In genomic region chr2:131096101-131096795, GRCm38 (mm10) we compare ENCODE assay signal across 7 mouse cellular contexts. TPM values are rescaled to one million over a fixed set of nuclear protein-coding genes. Genes with fewer than 3 reads are reported as not detected.
DNase-seq lines count a peak whose midpoint lies in the region; ATAC-seq and TF ChIP-seq lines count a peak whose summit lies in the region.

No protein-coding gene starts in this region.

- WGBS in embryonic facial prominence, embryonic 15.5 days: 7% methylated on average over 9 of the region's 9 CpGs
- 7% methylated on average over 9 of the region's 9 CpGs for WGBS in limb, embryonic 14.5 days

- peaks cover 2% of the 10 kb centered on the region in 2 experiments; a peak in 3 of 4 replicates for H3K4me1 ChIP-seq in CH12.LX (ENCODE audit: control insufficient read depth in 1 of 2, insufficient read depth in 2 of 2)
- H3K4me1 ChIP-seq in embryonic facial prominence, embryonic 15.5 days: peaks cover 9% of the 10 kb centered on the region
- H3K4me1 ChIP-seq in limb, embryonic 14.5 days (ENCODE audit: control insufficient read depth, insufficient read depth, low read length): peaks cover 9% of the 10 kb centered on the region

- peaks cover 3% of the 10 kb centered on the region for H3K27me3 ChIP-seq in CH12.LX (replicated peaks)
- no peaks in the 10 kb centered on the region for H3K27me3 ChIP-seq in embryonic facial prominence, embryonic 15.5 days
- no peaks in the 10 kb centered on the region for H3K27me3 ChIP-seq in limb, embryonic 14.5 days (ENCODE audit: control insufficient read depth, insufficient read depth, low read length)
- H3K27me3 ChIP-seq in myocyte (ENCODE audit: control insufficient read depth, insufficient read depth, insufficient read length): no peaks in the 10 kb centered on the region

- no peak for TF ChIP-seq CTCF in CH12.LX (conservative IDR thresholded peaks at IDR 0.05 in 1 of 2, IDR thresholded peaks at IDR 0.05 in 1 of 2; ENCODE audit: low read depth in 2 of 2, low read length in 2 of 2)

- no peak overlapping the region for H3K27ac ChIP-seq in CH12.LX (ENCODE audit: insufficient read depth, low read depth)
- H3K27ac ChIP-seq in embryonic facial prominence, embryonic 15.5 days (replicated peaks): peak overlapping the region; percentile 74
- H3K27ac ChIP-seq in limb, embryonic 14.5 days (replicated peaks; ENCODE audit: low read depth, low read length): peak overlapping the region; percentile 67

- TF ChIP-seq POLR2A in CH12.LX (IDR thresholded peaks at IDR 0.05; ENCODE audit: low read depth, low read length) (no peak), myocyte (IDR thresholded peaks at IDR 0.05; ENCODE audit: insufficient read length, low read depth) (peak; percentile 47)
- TF ChIP-seq POLR2A in limb, embryonic 14.5 days (IDR thresholded peaks at IDR 0.05; ENCODE audit: borderline replicate concordance, extremely low read depth, insufficient read depth, insufficient read length): no peak

- TF ChIP-seq EP300 in CH12.LX (IDR thresholded peaks at IDR 0.05; ENCODE audit: low read length): no peak

- peak overlapping the region; percentile 25 for H3ac ChIP-seq in myocyte (ENCODE audit: control insufficient read depth, insufficient read length)

- H3K36me3 ChIP-seq in CH12.LX (replicated peaks in 1 of 2; ENCODE audit: control insufficient read depth in 1 of 2, insufficient read depth in 1 of 2, low read length in 1 of 2) (no peaks in the 10 kb centered on the region), myocyte (ENCODE audit: control insufficient read depth, insufficient read depth) (no peaks in the 10 kb centered on the region)
- H3K36me3 ChIP-seq in embryonic facial prominence, embryonic 15.5 days: no peaks in the 10 kb centered on the region
- no peaks in the 10 kb centered on the region for H3K36me3 ChIP-seq in limb, embryonic 14.5 days (ENCODE audit: control insufficient read depth, insufficient read depth, low read length)

- H3K4me3 ChIP-seq in CH12.LX (replicated peaks in 1 of 3; ENCODE audit: low read depth in 2 of 3, low read length in 2 of 3, poor library complexity in 1 of 3) (no peak overlapping the region), myocyte (peak overlapping the region; percentile 8)
- H3K4me3 ChIP-seq in embryonic facial prominence, embryonic 15.5 days (replicated peaks): no peak overlapping the region
- H3K4me3 ChIP-seq in limb, embryonic 14.5 days (replicated peaks; ENCODE audit: low read length): 0 out of 2 replicates have a peak overlapping the region, but pooled peaks have one; percentile 2

- H3K4me2 ChIP-seq in CH12.LX (ENCODE audit: insufficient read depth, low read depth, poor library complexity, severe bottlenecking) (0 out of 2 replicates have a peak overlapping the region, but pooled peaks have one; percentile 22), myocyte (ENCODE audit: low read depth) (peak overlapping the region; percentile 81)
- peak overlapping the region; percentile 41 for H3K4me2 ChIP-seq in embryonic facial prominence, embryonic 15.5 days (replicated peaks)
- peak overlapping the region; percentile 36 for H3K4me2 ChIP-seq in limb, embryonic 14.5 days (replicated peaks; ENCODE audit: low read depth, low read length, severe bottlenecking)

- dilution Hi-C loops in CH12.LX (cut with MboI; ENCODE audit: extremely low pct_ligation_motif_present, extremely low pct_unique_long_range_greater_than_20kb, low sequenced_read_pairs): no loop called here

- ATAC-seq in embryonic facial prominence, embryonic 15.5 days (ENCODE audit: insufficient number of reproducible peaks, low FRiP score, low TSS enrichment, low read depth): peak; percentile 76
- peak; percentile 79 to 87 for ATAC-seq in hematopoietic stem cell, adult 5-6 weeks (replicated peaks in 1 of 2; ENCODE audit: insufficient read depth in 1 of 2, low FRiP score in 2 of 2, low TSS enrichment in 1 of 2, low read depth in 1 of 2, poor library complexity in 2 of 2, severe bottlenecking in 2 of 2)
- ATAC-seq in limb, embryonic 14.5 days (ENCODE audit: low FRiP score, low read depth): peak; percentile 77; the same call in 1 of the 2 replicates
- ATAC-seq in inflammation-experienced regulatory T-cells, adult 6 months: no peak

- no peaks in the 10 kb centered on the region for H3K79me2 ChIP-seq in CH12.LX (replicated peaks; ENCODE audit: control insufficient read depth, extremely low read depth, insufficient read depth, poor library complexity, severe bottlenecking)
- H3K79me2 ChIP-seq in myocyte (ENCODE audit: control insufficient read depth, insufficient read depth): no peaks in the 10 kb centered on the region

- no peak for DNase-seq in CH12.LX (ENCODE audit: extremely low read depth)
- peak; percentile 56 for DNase-seq in MEL-GATA-1-ER (ENCODE audit: extremely low read depth, low read depth)
- DNase-seq in limb, embryonic 14.5 days (ENCODE audit: low spot score): peak; percentile 75

- H3K9ac ChIP-seq in CH12.LX (ENCODE audit: insufficient read depth, low read depth): no peak overlapping the region
- H3K9ac ChIP-seq in embryonic facial prominence, embryonic 15.5 days: no peak overlapping the region
- H3K9ac ChIP-seq in limb, embryonic 14.5 days (ENCODE audit: low read depth, low read length, severe bottlenecking): no peak overlapping the region

- in situ Hi-C loops in CH12.LX (cut with MboI; ENCODE audit: low pct_ligation_motif_present, low pct_unique_long_range_greater_than_20kb, low sequenced_read_pairs): loop anchor here (5.0 to 25.0 kb wide), 2 partner anchors 306 to 416 kb away; no protein-coding TSS in a partner anchor

- no peak for TF ChIP-seq RAD21 in CH12.LX (IDR thresholded peaks at IDR 0.05; ENCODE audit: low read depth, low read length)

- H3K9me3 ChIP-seq in CH12.LX (replicated peaks; ENCODE audit: low read length): no peaks in the 10 kb centered on the region
- H3K9me3 ChIP-seq in embryonic facial prominence, embryonic 15.5 days (replicated peaks): no peaks in the 10 kb centered on the region
- H3K9me3 ChIP-seq in limb, embryonic 14.5 days (ENCODE audit: control insufficient read depth, low read length): no peaks in the 10 kb centered on the region

RNA-seq across cellular contexts. Expression of gene Siglec1, which starts 9.7 kb away (rescaled TPM):
- total RNA-seq in CH12.LX (2012; rRNA removed) (0.04 TPM in 1 of 2 replicates, not detected in the other), CH12.LX (2014; rRNA removed) (not detected in 2 replicates)
- polyA plus RNA-seq in CH12.LX (2012; ENCODE audit: insufficient read length, low read depth) (0.05 TPM in 1 of 2 replicates, not detected in the other), myocyte (2012; fragmentation: generic; extraction: Trizol) (not detected)
- polyA plus RNA-seq in embryonic facial prominence, embryonic 15.5 days (2015; fragmentation: Nextera tagmentation; extraction: Ambion mirVana): 0.68 TPM in 2 replicates
- 0.19 TPM in 1 of 2 replicates, not detected in the other for total RNA-seq in hematopoietic stem cell, adult 5-6 weeks (2017)
- 0.87 and 1.2 TPM in 2 replicates for polyA plus RNA-seq in limb, embryonic 14.5 days (2012; rRNA removed)
- polyA plus RNA-seq in limb, embryonic 14.5 days (2014; fragmentation: Nextera tagmentation; extraction: Ambion mirVana): 0.51 and 0.94 TPM in 2 replicates
- not detected for polyA plus RNA-seq in inflammation-experienced regulatory T-cells, adult 6 months (2017; shearing (Covaris generic))

RNA-seq across cellular contexts. Expression of gene Hspa12b, which starts 30.8 kb away (rescaled TPM):
- total RNA-seq in CH12.LX (2012; rRNA removed) (1.3 and 1.7 TPM in 2 replicates), CH12.LX (2014; rRNA removed) (0.24 and 0.56 TPM in 2 replicates)
- polyA plus RNA-seq in CH12.LX (2012; ENCODE audit: insufficient read length, low read depth) (2.0 TPM in 2 replicates), myocyte (2012; fragmentation: generic; extraction: Trizol) (3.3 TPM)
- 17.6 and 18.1 TPM in 2 replicates for polyA plus RNA-seq in embryonic facial prominence, embryonic 15.5 days (2015; fragmentation: Nextera tagmentation; extraction: Ambion mirVana)
- 3.3 and 5.7 TPM in 2 replicates for total RNA-seq in hematopoietic stem cell, adult 5-6 weeks (2017)
- 42.7 and 54.6 TPM in 2 replicates for polyA plus RNA-seq in limb, embryonic 14.5 days (2012; rRNA removed)
- 10.2 and 10.9 TPM in 2 replicates for polyA plus RNA-seq in limb, embryonic 14.5 days (2014; fragmentation: Nextera tagmentation; extraction: Ambion mirVana)
- under 1 TPM in 2 of 3 experiments, not detected in 1; 0.10 to 0.40 TPM for polyA plus RNA-seq in inflammation-experienced regulatory T-cells, adult 6 months (2017; shearing (Covaris generic))

RNA-seq across cellular contexts. Expression of gene Adam33, which starts 32.6 kb away (rescaled TPM):
- 0.17 TPM in 2 replicates for total RNA-seq in CH12.LX (2012; rRNA removed)
- total RNA-seq in CH12.LX (2014; rRNA removed): not detected in 2 replicates
- 0.21 and 0.44 TPM in 2 replicates for polyA plus RNA-seq in CH12.LX (2012; ENCODE audit: insufficient read length, low read depth)
- polyA plus RNA-seq in embryonic facial prominence, embryonic 15.5 days (2015; fragmentation: Nextera tagmentation; extraction: Ambion mirVana): 75.8 and 79.0 TPM in 2 replicates
- total RNA-seq in hematopoietic stem cell, adult 5-6 weeks (2017): not detected in 2 replicates
- 104 and 121 TPM in 2 replicates for polyA plus RNA-seq in limb, embryonic 14.5 days (2012; rRNA removed)
- polyA plus RNA-seq in limb, embryonic 14.5 days (2014; fragmentation: Nextera tagmentation; extraction: Ambion mirVana): 30.7 and 33.8 TPM in 2 replicates
- 0.02 TPM for polyA plus RNA-seq in myocyte (2012; fragmentation: generic; extraction: Trizol)
- under 1 TPM in 2 of 3 experiments, not detected in 1; 0.15 to 0.42 TPM for polyA plus RNA-seq in inflammation-experienced regulatory T-cells, adult 6 months (2017; shearing (Covaris generic))

RNA-seq across cellular contexts. Expression of gene Gm11037, which starts 37.0 kb away (rescaled TPM):
- total RNA-seq in CH12.LX (2012; rRNA removed): not detected in 2 replicates
- total RNA-seq in CH12.LX (2014; rRNA removed): not detected in 2 replicates
- not detected in 2 replicates for polyA plus RNA-seq in CH12.LX (2012; ENCODE audit: insufficient read length, low read depth)
- polyA plus RNA-seq in embryonic facial prominence, embryonic 15.5 days (2015; fragmentation: Nextera tagmentation; extraction: Ambion mirVana): not detected in 2 replicates
- total RNA-seq in hematopoietic stem cell, adult 5-6 weeks (2017): not detected in 2 replicates
- polyA plus RNA-seq in limb, embryonic 14.5 days (2012; rRNA removed): not detected in 2 replicates
- not detected in 2 replicates for polyA plus RNA-seq in limb, embryonic 14.5 days (2014; fragmentation: Nextera tagmentation; extraction: Ambion mirVana)
- not detected for polyA plus RNA-seq in myocyte (2012; fragmentation: generic; extraction: Trizol)
- polyA plus RNA-seq in inflammation-experienced regulatory T-cells, adult 6 months (2017; shearing (Covaris generic)): not detected

RNA-seq across cellular contexts. Expression of gene Gfra4, which starts 53.4 kb away (rescaled TPM):
- total RNA-seq in CH12.LX (2012; rRNA removed) (not detected in 2 replicates), CH12.LX (2014; rRNA removed) (not detected in 2 replicates)
- polyA plus RNA-seq in CH12.LX (2012; ENCODE audit: insufficient read length, low read depth) (not detected in 2 replicates), myocyte (2012; fragmentation: generic; extraction: Trizol) (2.2 TPM)
- polyA plus RNA-seq in embryonic facial prominence, embryonic 15.5 days (2015; fragmentation: Nextera tagmentation; extraction: Ambion mirVana): 42.6 and 44.0 TPM in 2 replicates
- total RNA-seq in hematopoietic stem cell, adult 5-6 weeks (2017): 5.2 TPM in 1 of 2 replicates, not detected in the other
- 56.1 and 72.8 TPM in 2 replicates for polyA plus RNA-seq in limb, embryonic 14.5 days (2012; rRNA removed)
- polyA plus RNA-seq in limb, embryonic 14.5 days (2014; fragmentation: Nextera tagmentation; extraction: Ambion mirVana): 33.3 and 38.6 TPM in 2 replicates
- under 1 TPM in 1 of 3 experiments, not detected in 2; 0.38 TPM for polyA plus RNA-seq in inflammation-experienced regulatory T-cells, adult 6 months (2017; shearing (Covaris generic))

Comparison
In these comparisons a context has a peak if more than half of its experiments do, and no peak if none do; other contexts are left out.
1. H3K4me2 ChIP-seq: peak in every context shown above with its lines; median percentile 81 in myocyte; 41 in embryonic facial prominence, embryonic 15.5 days; 36 in limb, embryonic 14.5 days; 22 in CH12.LX.
2. H3K4me3 ChIP-seq: peak in limb, embryonic 14.5 days (single experiment) and myocyte (single experiment); none in CH12.LX (0 of 3) and embryonic facial prominence, embryonic 15.5 days (single experiment).
3. RNA of gene Adam33, which starts 32.6 kb away (polyA plus RNA-seq): 30.7 to 121 TPM in limb, embryonic 14.5 days and 75.8 to 79.0 TPM in embryonic facial prominence, embryonic 15.5 days; 0.21 to 0.44 TPM in CH12.LX, 0.15 to 0.42 TPM in inflammation-experienced regulatory T-cells, adult 6 months and 0.02 TPM in myocyte (single experiment); every median in the first group is over 10 times any median in the second.